Mouse (Mus musculus): Measurements from ENCODE around the gene 1700007K13Rik.
"Not testable (repeated sequence)": the region's sequence is repeated elsewhere in the genome, so short reads cannot be mapped to it uniquely, and the experiment has no call there.

Gene 1700007K13Rik

DNA sequence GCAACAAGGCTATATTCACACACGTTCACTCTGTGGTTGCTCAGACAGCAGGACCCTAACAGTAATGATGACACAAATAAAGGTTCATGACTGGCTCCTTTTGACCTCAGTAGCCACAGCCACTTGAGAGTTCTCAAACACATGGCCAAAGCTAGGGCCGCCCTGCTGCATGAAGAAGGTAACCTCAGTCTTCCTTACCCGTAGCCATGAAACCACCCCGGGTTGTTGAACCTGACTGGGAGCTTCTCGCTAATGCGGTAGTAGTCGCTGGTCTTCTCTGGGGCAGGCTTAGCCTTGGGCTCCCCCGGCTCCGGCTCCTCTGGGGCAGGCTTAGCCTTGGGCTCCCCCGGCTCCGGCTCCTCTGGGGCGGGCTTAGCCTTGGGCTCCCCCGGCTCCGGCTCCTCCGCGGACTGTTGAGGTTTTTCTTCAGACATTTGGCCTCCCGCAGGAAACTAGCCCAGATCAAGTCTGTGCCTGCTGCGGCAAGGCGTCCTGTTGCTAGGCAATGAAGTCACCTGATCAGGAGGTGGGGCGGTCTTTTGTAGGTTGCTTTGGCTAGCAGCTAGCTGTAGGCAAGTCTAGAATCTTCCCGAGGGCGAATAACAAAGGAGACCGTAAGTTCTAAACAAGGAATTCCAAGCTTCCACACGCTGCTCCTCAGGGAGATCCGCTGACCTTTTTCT, at the start of gene 1700007K13Rik:
Gene 1700007K13Rik (minus strand): TSS at position 497 of the 683 bp plus-strand sequence.
- in situ Hi-C loops (cut with MboI, MseI) = no loop called here

- in situ Hi-C loops (cut with MboI, MseI) = no loop called here
Observed at GRCm38 (mm10) chr2:28514489-28514888, 48.4 kb upstream of the 1700007K13Rik start.

GRCm38 (mm10) chr2:28513431-28514370, 47.6 kb upstream of the 1700007K13Rik start:
- in situ Hi-C loops (cut with MboI, MseI) = no loop called here

DNA sequence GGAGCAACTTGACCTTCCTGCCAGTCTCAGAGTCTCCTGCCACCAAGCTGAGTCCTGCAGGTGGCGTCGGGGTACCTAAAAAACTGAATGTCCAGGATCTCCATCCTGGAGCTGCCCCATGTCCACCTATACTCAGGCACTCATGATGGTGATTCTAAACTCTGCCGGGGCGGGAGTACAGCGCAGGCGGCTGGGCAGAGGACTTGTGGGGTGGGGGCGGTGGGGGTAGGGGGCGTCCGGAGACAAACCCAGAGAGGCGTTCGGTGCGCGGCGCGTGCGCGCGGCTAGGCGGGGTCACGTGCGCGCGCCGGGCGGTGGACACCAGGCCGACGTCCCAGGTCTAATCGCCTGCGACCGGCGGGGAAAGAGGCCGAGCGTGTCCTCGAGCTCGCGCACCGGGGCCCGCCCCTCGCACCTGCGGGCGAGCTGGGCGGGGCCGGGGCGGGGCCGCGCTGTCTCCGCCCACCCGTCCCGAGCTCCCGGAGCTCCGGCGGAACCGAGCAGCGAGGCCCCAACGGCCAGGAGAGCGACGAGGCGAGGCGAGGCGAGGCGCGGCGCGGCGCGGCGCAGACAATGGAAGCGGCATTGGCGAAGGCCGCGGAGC, 46.8 kb upstream of the 1700007K13Rik start, which contains the start of gene Ralgds:
Gene Ralgds (plus strand): TSS at position 328 of the 604 bp plus-strand sequence.
- in situ Hi-C loops (cut with MboI, MseI) = no loop called here

- in situ Hi-C loops (cut with MboI, MseI) = not testable (repeated sequence)
Observed at GRCm38 (mm10) chr2:28511600-28511999, 45.5 kb upstream of the 1700007K13Rik start.

DNA sequence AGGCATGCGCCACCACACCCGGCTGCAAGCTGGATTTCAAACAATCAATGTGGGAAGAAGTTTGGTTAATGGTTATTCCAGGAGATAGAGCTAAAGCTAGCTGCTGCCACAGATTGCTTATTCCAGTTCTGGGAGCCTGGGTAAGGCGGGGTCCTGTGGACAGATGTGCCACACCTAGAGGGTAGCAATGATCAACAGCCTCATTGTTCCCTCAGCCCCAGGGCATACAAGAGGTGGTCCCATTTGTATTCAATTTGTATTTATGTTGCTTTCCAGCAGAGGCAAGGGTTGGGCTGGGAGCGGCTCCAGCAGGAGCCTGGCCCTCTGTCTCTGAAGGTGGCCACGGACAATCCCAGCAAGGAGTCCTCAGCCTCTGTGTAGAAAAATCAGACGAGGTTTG, 40.2 kb upstream of the 1700007K13Rik start:
- in situ Hi-C loops (cut with MboI, MseI) = no loop called here

GRCm38 (mm10) chr2:28505795-28506194, 39.7 kb upstream of the 1700007K13Rik start, which contains the start of gene Gm10134:
TSS of gene Gm10134 (plus strand) at chr2:28506095.
- in situ Hi-C loops (cut with MboI, MseI) = no loop called here

DNA sequence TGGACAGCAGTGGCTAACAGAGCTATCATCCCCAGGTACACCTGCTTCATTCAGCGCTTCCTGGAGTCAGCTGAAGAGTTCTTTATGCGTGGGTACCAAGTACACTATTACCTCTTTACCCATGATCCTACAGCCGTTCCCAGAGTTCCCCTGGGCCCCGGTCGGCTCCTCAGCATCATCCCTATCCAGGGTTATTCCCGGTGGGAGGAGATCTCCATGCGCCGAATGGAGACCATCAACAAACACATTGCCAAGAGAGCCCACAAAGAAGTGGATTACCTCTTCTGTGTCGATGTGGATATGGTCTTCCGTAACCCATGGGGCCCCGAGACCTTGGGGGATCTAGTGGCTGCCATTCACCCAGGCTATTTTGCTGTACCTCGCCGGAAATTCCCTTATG, 38.5 kb upstream of the 1700007K13Rik start:
- in situ Hi-C loops (cut with MboI, MseI) = no loop called here

DNA sequence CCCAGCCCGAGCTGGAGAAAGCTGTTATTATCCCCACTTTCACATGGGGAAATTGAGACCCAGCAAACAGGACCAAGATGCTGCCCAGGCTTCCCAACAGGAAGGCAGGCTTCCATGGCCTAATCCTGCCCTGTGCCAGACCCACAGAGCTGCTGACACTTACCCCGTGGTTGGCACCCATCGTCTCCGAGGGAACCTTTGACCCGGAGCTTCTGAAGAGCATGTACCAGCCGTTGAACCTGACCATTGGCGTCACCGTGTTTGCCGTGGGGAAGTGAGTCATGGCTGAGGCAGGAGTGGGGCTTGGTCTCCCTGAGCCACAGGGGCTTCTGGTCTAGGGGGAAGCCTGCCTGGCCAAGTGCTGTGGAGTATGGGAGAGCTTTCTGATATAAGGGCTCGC, 36.9 kb upstream of the 1700007K13Rik start:
- in situ Hi-C loops (cut with MboI, MseI) = no loop called here

- in situ Hi-C loops (cut with MboI, MseI) = no loop called here
Observed at GRCm38 (mm10) chr2:28498431-28498830, 32.3 kb upstream of the 1700007K13Rik start.

GRCm38 (mm10) chr2:28497561-28497960, 31.4 kb upstream of the 1700007K13Rik start:
- in situ Hi-C loops (cut with MboI, MseI) = no loop called here

- in situ Hi-C loops (cut with MboI, MseI) = no loop called here
Observed at GRCm38 (mm10) chr2:28496671-28497070, 30.5 kb upstream of the 1700007K13Rik start, which contains the start of gene Gbgt1. TSS of gene Gbgt1 (plus strand) at chr2:28496891.

GRCm38 (mm10) chr2:28495801-28496595, 29.9 kb upstream of the 1700007K13Rik start:
- in situ Hi-C loops (cut with MboI, MseI) = no loop called here

DNA sequence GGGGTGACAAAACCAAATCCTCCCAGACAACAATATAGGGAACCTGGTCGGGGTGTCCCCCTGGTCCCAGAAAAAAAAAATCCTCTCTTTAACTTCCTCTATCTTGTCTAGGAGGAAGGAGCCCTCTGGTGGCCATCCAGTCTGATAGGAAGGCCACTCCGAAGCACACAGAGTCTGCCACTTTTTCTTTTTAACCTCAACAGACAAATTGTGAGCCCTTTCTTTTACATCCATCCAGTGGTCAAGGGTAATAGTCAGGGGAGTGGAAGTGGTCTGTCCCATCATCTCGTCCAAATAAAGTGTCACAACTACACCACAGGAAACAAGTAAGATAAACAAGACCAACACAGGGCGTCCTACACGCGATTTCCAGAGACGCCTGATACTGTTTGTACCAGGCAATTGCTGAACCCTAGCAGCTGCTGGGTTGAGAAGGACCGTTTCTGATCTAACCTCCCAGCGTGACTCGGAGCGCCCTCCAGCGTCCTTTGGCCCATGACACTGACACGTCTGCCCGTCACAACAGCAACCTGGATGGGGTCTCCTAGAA, 29.1 kb upstream of the 1700007K13Rik start:
- in situ Hi-C loops (cut with MboI, MseI) = no loop called here

DNA sequence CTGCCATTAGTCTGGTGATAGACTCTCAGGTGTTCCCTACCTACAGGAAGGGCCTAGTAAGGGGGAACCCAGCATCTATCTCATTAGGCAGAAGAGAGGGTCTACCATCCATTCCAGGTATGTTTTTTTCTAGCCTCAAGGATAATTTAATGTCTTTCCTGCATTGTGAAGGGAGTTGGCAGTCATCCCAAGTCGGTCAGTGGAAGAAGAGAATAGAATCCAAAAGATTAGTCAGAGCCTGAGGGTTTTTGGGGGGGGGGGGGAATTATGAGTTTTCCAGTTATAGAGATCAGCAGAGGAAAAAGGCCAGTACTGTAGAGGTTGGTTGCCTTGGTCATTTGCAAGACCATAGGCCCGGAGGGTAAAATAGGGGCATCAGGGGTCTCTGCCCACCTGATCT, 28.4 kb upstream of the 1700007K13Rik start:
- in situ Hi-C loops (cut with MboI, MseI) = no loop called here

- in situ Hi-C loops (cut with MboI, MseI) = no loop called here
Observed at GRCm38 (mm10) chr2:28483861-28484260, 17.7 kb upstream of the 1700007K13Rik start.

DNA sequence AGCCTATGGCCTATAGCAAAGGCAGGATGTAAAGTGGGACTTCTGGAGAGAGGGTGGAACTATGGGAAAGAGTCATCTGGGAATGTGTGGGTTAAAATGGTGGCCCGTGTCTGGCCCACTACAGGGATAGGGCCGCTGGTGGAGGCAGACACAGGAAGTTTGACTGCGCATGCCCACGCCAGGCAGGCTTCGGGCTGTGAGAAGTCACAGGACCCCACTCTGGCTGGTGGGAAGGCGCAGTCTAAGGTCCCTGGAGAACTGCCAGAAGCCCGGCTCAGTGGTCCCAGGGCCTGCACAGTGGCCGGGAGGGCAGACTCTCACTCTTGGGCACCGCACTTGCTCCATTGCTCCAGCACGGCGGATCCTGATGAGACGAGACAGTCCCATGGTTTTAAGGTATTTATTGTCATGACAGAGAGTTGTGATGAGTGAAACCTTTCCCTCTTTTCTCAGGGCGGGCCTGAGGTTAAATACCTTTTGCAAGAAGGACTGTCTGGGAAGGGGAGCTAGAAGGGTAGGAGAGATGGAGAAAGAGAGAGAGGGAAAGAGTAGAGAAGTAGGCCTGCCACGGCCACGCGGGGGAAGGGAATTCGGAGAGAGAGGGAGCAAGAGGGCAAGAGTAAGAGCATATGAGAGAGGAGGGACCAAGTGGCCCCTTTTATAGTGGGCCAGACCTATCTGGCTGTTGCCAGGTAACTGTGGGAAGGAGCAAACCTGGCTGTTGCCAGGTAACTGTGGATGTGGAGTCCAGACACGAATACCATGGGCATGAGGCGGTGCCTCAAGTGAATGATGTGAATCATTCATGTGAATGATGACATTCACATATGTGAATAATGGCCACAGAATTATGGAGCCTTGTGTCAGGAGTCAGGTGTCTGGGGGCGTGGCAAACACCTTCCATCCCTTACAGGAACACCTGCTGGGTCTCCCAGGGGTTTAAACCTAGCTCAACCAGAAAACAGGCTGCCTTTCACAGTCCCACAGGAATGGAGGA, 13.4 kb upstream of the 1700007K13Rik start:
- in situ Hi-C loops (cut with MboI, MseI) = no loop called here

- in situ Hi-C loops (cut with MboI, MseI) = not testable (repeated sequence)
Observed at GRCm38 (mm10) chr2:28477993-28478392, 11.9 kb upstream of the 1700007K13Rik start.

GRCm38 (mm10) chr2:28472011-28472410, 5.9 kb upstream of the 1700007K13Rik start:
- in situ Hi-C loops (cut with MboI, MseI) = not testable (repeated sequence)

- in situ Hi-C loops (cut with MboI, MseI) = no loop called here
Observed at GRCm38 (mm10) chr2:28470591-28470990, 4.5 kb upstream of the 1700007K13Rik start.

All from regulatory T cell (primary cell).